Mouse (Mus musculus) C2C12 (cell line): ENCODE measurements around the gene Lingo3.

Experiments
- CEBPB ChIP-seq: IDR thresholded peaks from one replicate; pipeline ENCODE4 v1.6.1; 2011; ENCODE audit warnings: low read depth, mild to moderate bottlenecking, control low read depth, moderate library complexity
- CTCF ChIP-seq: IDR thresholded peaks from one replicate; pipeline ENCODE4 v1.5.1; 2011; ENCODE audit not compliant: control insufficient read depth, insufficient read depth, insufficient read length
- FOSL1 ChIP-seq: IDR thresholded peaks from one replicate; pipeline ENCODE4 v1.8.0; 2011; ENCODE audit warnings: mild to moderate bottlenecking, low read length; ENCODE audit not compliant: poor library complexity, insufficient read depth, severe bottlenecking
- MYOG ChIP-seq: IDR thresholded peaks from one replicate; pipeline ENCODE4 v1.6.1; 2011; ENCODE audit not compliant: control insufficient read depth, insufficient read length; ENCODE audit errors: extremely low read depth

DNA sequence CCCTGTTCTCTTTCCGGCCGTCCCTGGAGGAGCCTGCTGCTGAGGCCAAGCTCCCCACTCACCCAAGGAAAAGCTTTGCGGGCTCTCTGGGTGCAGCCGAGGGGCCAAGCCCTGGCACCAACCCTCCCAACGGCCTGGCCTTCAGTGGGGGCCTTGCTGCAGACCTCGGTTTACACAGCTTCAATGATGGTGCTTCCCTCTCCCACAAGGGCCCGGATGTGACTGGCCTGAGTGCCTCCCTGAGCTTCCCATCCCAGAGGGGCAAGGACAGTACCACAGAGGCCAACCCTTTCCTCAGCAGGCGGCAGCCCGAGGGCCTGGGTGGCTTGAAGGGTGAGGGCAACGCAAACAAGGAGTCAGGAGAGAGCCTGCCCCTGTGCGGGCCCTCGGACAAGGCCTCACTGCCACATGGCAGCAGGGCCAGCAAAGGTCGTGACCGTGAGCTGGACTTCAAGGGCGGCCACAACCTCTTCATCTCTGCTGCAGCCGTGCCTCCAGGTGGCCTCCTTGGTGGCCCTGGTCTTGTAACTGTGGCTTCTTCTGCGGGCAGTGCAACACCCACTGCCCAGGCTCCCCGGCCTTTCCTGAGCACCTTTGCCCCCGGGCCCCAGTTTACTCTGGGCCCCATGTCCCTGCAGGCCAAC lies 53.0 kb downstream of the Lingo3 start:
- TF ChIP-seq MYOG, result no peak
- TF ChIP-seq CTCF, result no peak
- no peak for TF ChIP-seq FOSL1
- no peak for TF ChIP-seq CEBPB
